Mouse (Mus musculus) retina, embryonic 14.5 days (tissue): Measurements from ENCODE around the gene Scrn2.

Experiments
- DNase-seq: peaks from one replicate; pipeline ENCODE4 v3.0.0-alpha.2; 2015; ENCODE audit warnings: low spot score

Scrn2 gene

GRCm38 (mm10) chr11:97029686-97030417, at the start of gene Scrn2:
Scrn2 (plus strand) TSS chr11:97029938.
- peak; percentile 95 for DNase-seq

- DNase-seq = no peak
Measured at GRCm38 (mm10) chr11:96980021-96980420, 49.7 kb upstream of the Scrn2 start.

DNA sequence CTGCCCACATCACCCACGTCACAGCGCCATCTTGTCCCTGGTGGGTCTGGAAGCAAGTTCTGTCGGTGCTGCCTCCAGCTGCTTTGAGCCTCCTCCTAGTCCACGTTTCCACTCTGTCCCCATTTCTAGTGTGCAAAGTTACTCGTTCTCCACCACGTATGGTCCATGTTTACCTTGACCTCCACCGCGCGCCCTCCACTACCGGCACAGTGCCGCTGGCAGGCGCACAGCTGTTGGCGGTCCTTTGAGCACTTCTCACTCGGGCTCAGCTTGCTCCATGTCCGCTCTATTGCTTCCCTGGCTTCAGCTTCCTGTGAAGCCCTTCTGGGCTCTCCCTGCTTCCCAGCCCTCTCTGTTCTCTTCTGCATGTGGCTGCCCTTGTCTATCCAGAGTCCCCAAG, 48.3 kb upstream of the Scrn2 start:
- no peak for DNase-seq

DNA sequence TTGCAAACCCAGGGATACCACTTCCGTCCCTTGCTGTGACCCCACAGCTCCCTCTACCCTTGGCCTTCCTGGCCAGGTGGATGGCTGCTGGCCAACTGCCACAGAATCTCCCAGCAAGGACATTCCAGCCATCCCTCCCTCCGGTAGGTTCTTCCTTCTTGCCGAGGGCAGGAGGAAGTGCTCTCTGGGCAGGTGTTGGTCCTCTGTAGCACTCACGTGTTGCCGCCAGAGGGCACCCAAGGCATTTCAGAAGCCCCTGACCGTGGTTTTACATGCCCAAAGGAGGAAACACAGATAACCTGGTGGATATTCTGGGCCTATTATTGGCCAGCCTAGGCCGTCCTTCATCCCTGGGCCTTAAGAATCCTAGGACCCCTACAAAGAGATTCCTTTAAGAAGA, 47.4 kb upstream of the Scrn2 start:
- peak; percentile 92 for DNase-seq

GRCm38 (mm10) chr11:96982859-96983258, 46.9 kb upstream of the Scrn2 start, which contains the start of gene Sp2:
Sp2 (minus strand) TSS chr11:96982959.
- DNase-seq = no peak

GRCm38 (mm10) chr11:96984903-96985302, 44.8 kb upstream of the Scrn2 start:
- DNase-seq = no peak

DNA sequence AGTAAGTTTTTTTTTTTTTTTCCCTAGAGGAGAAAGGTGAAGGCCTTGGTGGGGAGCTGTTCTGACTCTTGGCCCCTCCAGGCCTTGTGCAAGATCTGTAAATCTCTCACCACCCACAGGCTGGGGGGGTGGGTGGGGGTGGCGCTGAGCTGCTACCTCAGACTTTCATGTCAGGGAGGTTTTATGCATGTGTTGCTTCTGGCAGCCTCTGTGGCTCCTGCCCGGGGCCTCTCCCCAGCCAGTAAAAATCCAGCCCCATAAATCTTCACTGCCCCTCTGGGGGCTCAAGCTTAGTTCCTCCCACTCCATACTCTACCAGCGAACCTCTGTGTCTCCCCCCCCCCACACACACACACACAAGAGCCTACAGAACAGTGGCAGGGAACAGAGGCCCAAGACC, 43.3 kb upstream of the Scrn2 start:
- no peak for DNase-seq

DNA sequence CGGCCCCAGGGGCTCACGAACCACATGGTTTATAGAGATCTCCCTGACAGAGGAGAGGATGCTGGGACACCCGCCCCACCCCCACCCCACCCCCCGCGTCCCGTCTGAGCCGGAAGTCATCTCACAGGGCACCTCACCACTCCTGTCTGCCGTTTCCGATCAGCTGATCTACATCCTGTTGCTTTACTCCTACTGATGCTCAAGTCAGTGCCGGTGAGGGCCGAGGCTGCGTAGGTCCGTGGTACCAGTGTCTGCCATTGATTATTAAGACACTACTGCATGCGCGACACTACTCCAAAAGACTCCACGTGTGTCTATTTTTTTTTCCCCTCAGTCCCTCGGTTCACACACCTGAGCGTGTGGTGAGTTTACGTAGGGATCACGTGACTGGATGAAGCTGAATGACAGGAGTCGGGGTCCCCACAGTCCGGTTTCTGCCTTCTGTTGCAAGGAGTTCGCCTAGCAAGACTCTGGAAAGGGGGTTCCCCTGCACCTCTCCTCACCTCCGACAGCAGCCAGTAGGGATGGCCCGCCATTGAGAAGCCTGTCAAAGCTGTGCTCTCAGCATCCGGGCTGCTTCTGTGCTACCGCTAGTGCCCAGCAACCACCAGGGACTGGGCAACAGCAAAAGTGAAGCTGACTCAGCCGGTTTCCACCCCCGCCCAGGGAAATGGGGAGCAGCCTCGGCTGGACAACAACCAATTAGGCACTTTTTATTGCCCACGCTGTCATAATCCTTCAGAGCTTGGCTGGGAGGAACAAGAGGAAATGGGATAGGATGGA, 41.7 kb upstream of the Scrn2 start:
- peak; percentile 32 for DNase-seq

DNA sequence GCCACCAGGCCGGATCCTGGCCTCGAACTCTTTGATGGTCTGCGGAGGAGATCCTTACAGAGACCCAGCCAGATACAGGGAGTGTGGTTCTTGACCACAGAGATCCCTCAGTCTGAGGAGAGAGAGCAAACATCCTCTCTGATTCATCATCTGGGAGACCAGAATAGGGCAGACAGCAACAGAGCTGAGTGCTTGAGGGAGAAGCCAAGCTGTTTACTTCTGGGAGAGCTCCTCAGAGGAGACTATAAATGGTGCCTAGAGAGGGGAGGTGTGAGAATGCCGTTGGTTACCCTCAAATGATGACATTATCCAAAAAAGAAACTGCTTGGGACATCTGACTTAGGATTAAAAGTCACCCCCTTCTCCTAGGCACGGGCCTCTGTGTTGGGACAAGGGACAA, 38.2 kb upstream of the Scrn2 start:
- DNase-seq = no peak

GRCm38 (mm10) chr11:96992722-96993311, 36.9 kb upstream of the Scrn2 start:
- no peak for DNase-seq

DNA sequence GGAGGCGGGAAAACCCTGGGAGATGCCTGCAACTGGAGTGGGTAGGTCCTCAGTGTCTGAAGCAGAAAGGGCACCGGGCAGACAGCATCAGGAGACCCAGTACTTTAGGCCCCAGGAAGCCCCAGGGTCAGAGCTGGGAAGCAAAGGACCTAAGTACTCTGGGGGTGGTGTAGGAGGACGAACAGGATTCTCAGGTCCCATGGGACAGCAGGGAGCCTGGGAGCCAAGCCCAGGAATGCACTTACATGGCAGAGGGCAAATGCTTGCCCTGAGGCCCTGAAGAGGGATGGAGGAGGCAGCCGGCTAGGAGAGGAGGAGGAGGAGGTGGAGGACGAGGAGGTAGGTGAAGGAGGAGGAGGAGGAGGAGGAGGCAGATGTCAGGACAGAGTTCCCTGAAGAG, 34.7 kb upstream of the Scrn2 start:
- no peak for DNase-seq

GRCm38 (mm10) chr11:96995836-96996772, 33.6 kb upstream of the Scrn2 start:
- no peak for DNase-seq

- no peak for DNase-seq
Measured at GRCm38 (mm10) chr11:96996773-96997379, 32.9 kb upstream of the Scrn2 start.

- DNase-seq = peak; percentile 59
Measured at GRCm38 (mm10) chr11:96997380-96997956, 32.3 kb upstream of the Scrn2 start.

GRCm38 (mm10) chr11:97003170-97003569, 26.6 kb upstream of the Scrn2 start:
- no peak for DNase-seq

GRCm38 (mm10) chr11:97007093-97007794, 22.5 kb upstream of the Scrn2 start:
- DNase-seq = no peak

DNA sequence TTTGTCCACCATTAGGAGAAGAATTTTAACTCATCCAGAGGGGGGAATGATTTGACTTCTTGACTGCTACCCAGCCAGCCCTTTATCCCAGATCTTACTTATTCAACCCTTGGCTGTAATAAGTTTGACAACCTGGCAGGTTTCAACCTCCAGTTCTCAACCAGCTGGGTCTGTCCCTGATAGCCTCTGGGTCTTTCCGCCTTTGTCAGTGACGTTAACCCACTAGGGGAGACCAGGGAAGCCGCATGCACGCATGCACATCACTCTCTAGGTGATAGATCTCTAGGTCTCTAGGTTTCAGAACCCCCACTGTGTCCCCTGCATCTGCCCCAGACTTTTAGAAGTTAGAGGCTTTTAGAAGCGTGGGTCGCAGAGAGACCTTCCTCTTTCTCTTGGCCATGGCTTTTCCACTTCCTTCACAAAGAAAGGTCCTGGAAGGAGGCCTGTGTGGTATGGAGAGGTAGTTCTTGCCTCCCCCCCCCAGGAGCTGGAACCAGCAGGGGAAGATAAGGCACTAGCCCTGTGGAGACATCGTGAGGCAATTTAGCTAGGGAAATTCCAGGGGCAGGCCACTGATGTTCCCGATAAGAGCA, 20.4 kb upstream of the Scrn2 start:
- no peak for DNase-seq

GRCm38 (mm10) chr11:97013121-97013670, 16.5 kb upstream of the Scrn2 start, which contains the start of gene Sp6:
Sp6 (plus strand) TSS chr11:97013394.
- no peak for DNase-seq

- no peak for DNase-seq
Measured at GRCm38 (mm10) chr11:97017696-97018582, 11.8 kb upstream of the Scrn2 start.
